Mouse (Mus musculus) ES-E14 (cell line): ENCODE measurements at regions not wholly inside any gene's neighbourhood (a gene's known extent, or its start where the extent isn't known, plus 50 kb on each side); places are given as distances from the start of the nearest gene placed in this dataset.

Experiments used
- CHD2 ChIP-seq: IDR thresholded peaks from 2 replicates; pipeline ENCODE4 v1.6.1; 2014; ENCODE audit warnings: mild to moderate bottlenecking, low read depth, low read length, inconsistent platforms
- HCFC1 ChIP-seq: IDR thresholded peaks from 2 replicates; pipeline ENCODE4 v1.6.1; 2012; ENCODE audit warnings: low read length, inconsistent platforms, borderline replicate concordance; ENCODE audit not compliant: insufficient read depth
- MAFK ChIP-seq: IDR thresholded peaks from 2 replicates; pipeline ENCODE4 v1.6.1; 2014; ENCODE audit warnings: mild to moderate bottlenecking, low read depth, low read length, inconsistent platforms; ENCODE audit not compliant: insufficient read depth
- ZC3H11A ChIP-seq: IDR thresholded peaks from 2 replicates; pipeline ENCODE4 v1.6.1; 2012; ENCODE audit warnings: low read depth, mild to moderate bottlenecking, inconsistent platforms, low read length, borderline replicate concordance
- ZNF384 ChIP-seq: IDR thresholded peaks from 2 replicates; pipeline ENCODE4 v1.6.1; 2012; ENCODE audit warnings: low read depth, low read length, inconsistent platforms

GRCm38 (mm10) chr12:109773909-109774313 lies 173.8 kb upstream of the Rtl1 start:
- no peak for TF ChIP-seq ZNF384
- TF ChIP-seq MAFK = no peak
- TF ChIP-seq CHD2 = no peak
- TF ChIP-seq HCFC1 = no peak
- no peak for TF ChIP-seq ZC3H11A
